Comparison of ENCODE assay signal across 8 mouse cellular contexts in the genomic region with DNA sequence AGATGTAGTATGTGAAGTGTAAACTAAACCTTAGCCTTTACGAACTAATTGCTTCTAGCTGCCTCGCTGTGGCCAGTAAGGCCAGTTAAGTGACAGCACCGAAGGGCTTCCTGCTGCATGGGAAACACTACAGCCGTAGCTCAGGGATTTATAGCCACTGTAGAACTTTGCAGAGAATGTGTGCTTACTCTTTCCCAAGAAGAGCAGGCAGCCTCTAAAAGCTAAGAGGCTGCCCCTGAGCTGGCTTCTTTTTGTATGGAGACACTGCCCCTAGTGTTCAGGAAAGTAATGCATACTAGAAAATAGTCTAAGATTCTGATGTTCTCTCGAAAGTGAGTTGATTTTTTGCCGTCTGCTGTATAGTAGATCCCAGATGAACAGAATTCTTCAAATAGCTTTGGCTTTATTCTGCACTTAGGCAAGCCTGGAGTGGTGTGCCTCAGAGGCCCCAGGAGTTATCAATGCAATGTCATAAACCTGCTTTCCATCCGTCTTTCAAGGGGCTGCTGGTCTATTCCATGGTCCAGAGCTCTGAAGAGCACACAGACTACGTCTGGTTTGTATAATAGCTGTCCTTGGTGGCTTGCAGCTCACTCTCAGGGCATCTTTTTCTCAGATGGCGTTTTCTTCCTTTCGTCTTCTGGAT.
A peak's percentile ranks its signal among the peaks of the same experiment; 100 is the strongest.
DNase-seq lines count a peak whose midpoint lies in the region; ATAC-seq lines count a peak whose summit lies in the region.

No protein-coding gene starts in this region.

- no peak overlapping the region for H3K27ac ChIP-seq in midbrain, embryonic 13.5 days

- ATAC-seq in midbrain, embryonic 13.5 days = peak; percentile 56; the same call in 1 of the 2 replicates

- no peaks in the 10 kb centered on the region for H3K9me3 ChIP-seq in midbrain, embryonic 13.5 days

- 56% methylated on average over 10 of the region's 10 CpGs for WGBS in midbrain, embryonic 13.5 days

- no peak overlapping the region for H3K4me2 ChIP-seq in midbrain, embryonic 13.5 days (replicated peaks)

- no peaks in the 10 kb centered on the region for H3K27me3 ChIP-seq in midbrain, embryonic 13.5 days

- no peaks in the 10 kb centered on the region for H3K36me3 ChIP-seq in midbrain, embryonic 13.5 days

- H3K9ac ChIP-seq in midbrain, embryonic 13.5 days (replicated peaks) = no peak overlapping the region

- 0 out of 2 replicates have a peak, but pooled peaks cover 4% of the 10 kb centered on the region for H3K4me1 ChIP-seq in midbrain, embryonic 13.5 days (replicated peaks)

- H3K4me3 ChIP-seq in midbrain, embryonic 13.5 days (replicated peaks) = no peak overlapping the region

- DNase-seq in kidney, adult 9 months = peak; percentile 68
- DNase-seq in kidney, adult 18-20 months = no peak
- peak; percentile 38 for DNase-seq in ZHBTc4 (ENCODE audit: low read depth, low spot score)
- DNase-seq in forelimb bud, embryonic 11.5 days (ENCODE audit: low read depth, low spot score) = peak; percentile 53
- peak; percentile 48 for DNase-seq in kidney, postnatal 10 days
- no peak for DNase-seq in B cell, adult 2 months
- no peak for DNase-seq in urinary bladder, postnatal 36 days (ENCODE audit: low spot score in 2 of 2)

Comparison
In these comparisons a context has a peak if more than half of its experiments do, and no peak if none do; other contexts are left out.
1. DNase-seq: peak in kidney, adult 9 months (single experiment), ZHBTc4 (single experiment), forelimb bud, embryonic 11.5 days (single experiment) and kidney, postnatal 10 days (single experiment); none in kidney, adult 18-20 months (single experiment), B cell, adult 2 months (0 of 2) and urinary bladder, postnatal 36 days (0 of 2).